Mouse (Mus musculus): ENCODE measurements around the gene Cmtm6. TPM values are rescaled to one million over a fixed set of nuclear protein-coding genes. Genes with fewer than 3 reads are reported as not detected.

Cmtm6 gene
- polyA plus RNA-seq, 1 experiment from 2014 or later: 26.0 TPM

DNA sequence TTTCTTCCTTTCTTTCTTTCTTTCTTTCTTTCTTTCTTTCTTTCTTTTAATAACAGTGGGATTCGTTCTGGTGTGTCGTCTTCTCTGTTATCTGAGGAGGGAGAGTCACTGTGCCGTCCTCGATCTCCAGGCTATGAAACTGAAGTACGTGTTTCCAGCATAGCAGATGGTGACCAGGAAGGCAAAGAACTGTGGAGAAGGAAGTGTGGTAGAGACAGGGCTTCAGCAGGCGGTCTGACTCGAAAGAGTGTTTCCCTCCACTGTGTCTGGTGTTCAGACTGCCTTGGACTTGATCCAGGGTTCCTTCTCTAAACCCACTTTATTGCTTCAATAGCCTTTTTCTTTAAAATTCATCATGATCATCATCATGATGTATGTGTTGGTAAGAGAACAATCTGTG is 58.6 kb downstream of the Cmtm6 start:
- Histone ChIP-seq H3K4me2 (no peak overlapping the region), H3K9ac (no peak overlapping the region), H3K27ac (no peak overlapping the region), H3K4me1 (peaks cover 20% of the 10 kb centered on the region), H3K27me3 (replicated peaks) (peaks cover 4% of the 10 kb centered on the region; the same call in 1 of the 2 replicates), H3K36me3 (no peaks in the 10 kb centered on the region), H3K4me3 (no peak overlapping the region), H3K9me3 (replicated peaks) (no peaks in the 10 kb centered on the region)
- WGBS (ENCODE audit: insufficient replicate concordance): 29% methylated on average over 7 of the region's 7 CpGs
- ATAC-seq: no peak

DNA sequence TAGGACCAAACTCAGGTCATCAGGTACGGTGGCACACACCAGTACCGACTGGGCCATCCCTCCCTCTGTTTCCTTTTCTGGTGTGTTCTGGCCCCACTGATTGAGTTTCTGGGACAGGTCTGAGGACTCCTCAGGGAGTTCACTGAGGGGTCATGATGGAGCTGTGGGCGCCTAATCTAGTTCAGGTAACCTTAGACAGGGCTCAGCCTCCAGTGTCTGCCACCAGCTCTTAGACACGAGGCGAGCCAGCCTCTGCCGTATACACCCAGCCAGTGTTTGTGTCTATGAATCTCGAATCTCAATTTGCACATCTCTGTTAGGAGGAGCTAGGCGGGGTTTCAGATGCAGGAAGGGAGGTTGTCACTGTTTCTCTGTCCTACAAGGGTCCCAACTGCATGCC is 59.1 kb downstream of the Cmtm6 start:
- H3K9me3 ChIP-seq (replicated peaks): no peaks in the 10 kb centered on the region
- H3K36me3 ChIP-seq: no peaks in the 10 kb centered on the region
- H3K9ac ChIP-seq: no peak overlapping the region
- no peak overlapping the region for H3K4me3 ChIP-seq
- no peak for ATAC-seq
- H3K27me3 ChIP-seq (replicated peaks): peaks cover 4% of the 10 kb centered on the region; the same call in 1 of the 2 replicates
- 63% methylated on average over 8 of the region's 8 CpGs for WGBS (ENCODE audit: insufficient replicate concordance)
- no peak overlapping the region for H3K27ac ChIP-seq
- peaks cover 20% of the 10 kb centered on the region for H3K4me1 ChIP-seq
- no peak overlapping the region for H3K4me2 ChIP-seq

DNA sequence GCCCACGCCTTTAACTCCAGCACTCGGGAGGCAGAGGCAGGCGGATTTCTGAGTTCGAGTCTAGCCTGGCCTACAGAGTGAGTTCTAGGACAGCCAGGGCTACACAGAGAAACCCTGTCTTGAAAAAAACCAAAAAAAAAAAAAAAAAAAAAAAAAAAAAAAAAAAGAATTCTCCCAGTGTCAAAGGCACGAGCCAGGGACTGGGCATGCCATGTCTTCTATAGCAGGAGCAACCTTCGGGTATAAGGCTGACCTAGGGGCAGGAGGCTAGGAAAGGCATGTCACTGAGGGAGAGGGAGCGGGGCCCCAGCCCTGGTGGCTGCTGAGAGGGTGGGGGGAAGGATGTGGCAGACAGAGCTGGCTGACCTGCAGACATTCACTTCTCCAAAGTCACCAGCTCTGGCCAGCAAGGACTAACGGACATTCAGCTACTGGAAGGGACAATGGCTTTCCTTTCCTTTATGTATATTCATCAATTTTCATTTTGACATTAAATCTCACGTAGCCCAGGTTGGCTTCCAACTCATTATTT is 62.9 kb downstream of the Cmtm6 start:
- Histone ChIP-seq H3K4me1 (peaks cover 4% of the 10 kb centered on the region), H3K27me3 (replicated peaks) (peaks cover 4% of the 10 kb centered on the region; the same call in 1 of the 2 replicates), H3K9me3 (replicated peaks) (no peaks in the 10 kb centered on the region), H3K27ac (no peak overlapping the region), H3K4me3 (no peak overlapping the region), H3K36me3 (no peaks in the 10 kb centered on the region), H3K4me2 (no peak overlapping the region), H3K9ac (no peak overlapping the region)
- no peak for ATAC-seq
- 47% methylated on average over 9 of the region's 9 CpGs for WGBS (ENCODE audit: insufficient replicate concordance)

DNA sequence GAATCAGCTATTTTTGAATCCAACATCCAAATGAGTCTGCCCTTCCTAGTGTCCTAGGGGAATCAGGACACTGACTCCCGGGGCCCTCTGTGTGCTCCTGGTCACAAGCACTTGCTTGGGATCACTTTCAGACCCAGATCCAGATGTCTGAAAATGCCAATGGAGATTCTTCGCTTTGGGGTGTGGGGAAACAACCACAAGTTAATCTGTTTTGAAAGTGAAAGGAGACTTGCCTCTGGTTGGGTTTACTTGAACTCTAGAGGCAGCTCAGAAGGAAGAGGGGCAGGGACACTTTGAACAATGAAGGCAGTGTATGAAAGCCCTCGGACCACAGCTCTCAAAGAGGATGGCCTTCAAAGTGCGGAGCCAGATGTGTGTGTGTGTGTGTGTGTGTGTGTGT is 63.6 kb downstream of the Cmtm6 start:
- Histone ChIP-seq H3K9me3 (replicated peaks) (no peaks in the 10 kb centered on the region), H3K4me2 (no peak overlapping the region), H3K36me3 (no peaks in the 10 kb centered on the region), H3K9ac (no peak overlapping the region), H3K4me3 (no peak overlapping the region), H3K27me3 (replicated peaks) (peaks cover 4% of the 10 kb centered on the region; the same call in 1 of the 2 replicates), H3K4me1 (no peaks in the 10 kb centered on the region), H3K27ac (no peak overlapping the region)
- WGBS (ENCODE audit: insufficient replicate concordance): 61% methylated on average over 4 of the region's 4 CpGs
- ATAC-seq: no peak

DNA sequence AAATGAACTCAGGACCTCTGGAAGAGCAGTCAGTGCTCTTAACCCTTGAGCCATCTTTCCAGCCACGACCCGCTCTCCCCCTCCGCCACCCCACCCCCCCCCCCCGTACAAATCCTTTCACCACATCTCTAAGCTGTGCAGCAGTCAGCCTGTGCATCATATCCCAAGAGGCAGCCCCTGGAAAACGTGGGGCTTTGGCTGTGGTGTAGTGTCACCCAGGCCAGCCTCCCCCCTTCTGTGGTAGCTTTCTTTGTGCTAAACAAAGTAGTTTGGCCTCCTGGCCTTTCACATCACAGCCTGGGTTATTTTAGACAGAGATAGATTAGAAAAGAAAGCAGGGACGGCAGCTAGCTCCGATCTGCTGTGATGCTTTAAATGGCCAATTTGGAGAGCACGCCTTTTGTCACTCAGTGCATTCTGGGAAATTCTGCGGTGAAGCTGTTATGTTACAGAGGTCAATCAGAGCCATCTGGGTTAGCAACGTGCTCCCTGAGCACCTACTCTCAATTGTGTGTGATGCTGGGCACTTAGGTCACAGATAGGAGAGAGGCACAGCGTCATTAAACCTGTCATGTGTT is 65.6 kb downstream of the Cmtm6 start:
- Histone ChIP-seq H3K27ac (no peak overlapping the region), H3K4me2 (no peak overlapping the region), H3K36me3 (no peaks in the 10 kb centered on the region), H3K9me3 (replicated peaks) (no peaks in the 10 kb centered on the region), H3K27me3 (replicated peaks) (0 out of 2 replicates have a peak, but pooled peaks cover 3% of the 10 kb centered on the region), H3K9ac (no peak overlapping the region), H3K4me1 (no peaks in the 10 kb centered on the region), H3K4me3 (no peak overlapping the region)
- no peak for ATAC-seq
- WGBS (ENCODE audit: insufficient replicate concordance): 46% methylated on average over 11 of the region's 11 CpGs

DNA sequence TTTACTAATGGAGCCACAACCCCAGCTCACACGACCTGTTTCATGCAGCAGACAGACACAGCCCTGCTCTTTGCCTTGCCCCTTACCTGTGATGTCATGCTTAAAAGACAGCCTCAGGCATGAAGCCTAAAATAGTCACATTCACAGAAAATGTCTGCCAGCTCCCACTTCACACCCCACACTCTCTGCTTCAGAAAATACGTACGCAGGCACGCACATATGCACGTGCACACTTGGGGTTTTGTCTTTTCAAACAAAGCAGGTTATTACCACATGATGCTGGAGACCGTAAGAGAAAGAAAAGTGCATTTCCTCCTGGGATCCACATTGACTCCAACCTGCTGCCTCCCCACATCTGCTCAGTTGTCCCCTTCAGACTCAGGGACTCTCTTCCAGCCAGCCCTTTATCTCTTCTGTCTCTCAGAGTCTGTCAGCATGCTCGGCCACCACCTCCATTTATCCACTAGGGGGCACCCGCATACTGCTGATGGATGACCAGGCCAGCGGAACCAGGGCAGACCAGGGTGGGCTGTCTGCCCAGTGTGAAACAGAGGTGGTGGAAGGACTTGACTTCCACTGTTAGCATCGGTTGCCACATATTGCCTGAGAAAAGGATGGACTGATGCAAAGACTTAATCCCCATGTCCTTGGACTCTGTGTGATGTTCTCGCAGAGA is 66.6 kb downstream of the Cmtm6 start:
- H3K4me1 ChIP-seq: no peaks in the 10 kb centered on the region
- no peak overlapping the region for H3K9ac ChIP-seq
- 55% methylated on average over 11 of the region's 11 CpGs for WGBS (ENCODE audit: insufficient replicate concordance)
- H3K27ac ChIP-seq: no peak overlapping the region
- H3K9me3 ChIP-seq (replicated peaks): no peaks in the 10 kb centered on the region
- peak; percentile 51; the same call in 1 of the 2 replicates for ATAC-seq
- 0 out of 2 replicates have a peak, but pooled peaks cover 3% of the 10 kb centered on the region for H3K27me3 ChIP-seq (replicated peaks)
- H3K4me2 ChIP-seq: no peak overlapping the region
- H3K36me3 ChIP-seq: no peaks in the 10 kb centered on the region
- no peak overlapping the region for H3K4me3 ChIP-seq

DNA sequence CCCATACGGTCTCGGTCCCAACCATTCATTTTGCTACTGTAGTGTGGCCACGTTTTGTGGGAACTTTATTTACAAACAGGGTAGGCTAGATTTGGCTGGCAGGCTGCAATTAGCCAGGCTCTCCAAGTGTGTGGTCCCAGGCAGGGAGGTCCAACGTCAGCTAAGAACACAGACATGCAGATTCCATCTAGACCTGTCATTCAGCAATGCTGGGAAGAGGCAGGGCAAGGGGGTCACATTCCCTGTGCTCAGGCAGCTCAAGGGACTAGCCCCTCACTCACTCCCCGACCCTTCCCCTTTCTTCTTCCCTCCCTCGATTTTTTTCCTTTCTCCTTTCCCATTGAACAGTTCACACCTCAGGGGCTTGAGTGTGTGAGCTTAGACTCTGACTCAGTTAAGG is 67.9 kb downstream of the Cmtm6 start:
- 0 out of 2 replicates have a peak, but pooled peaks cover 3% of the 10 kb centered on the region for H3K27me3 ChIP-seq (replicated peaks)
- WGBS (ENCODE audit: insufficient replicate concordance): 47% methylated on average over 6 of the region's 6 CpGs
- no peak overlapping the region for H3K9ac ChIP-seq
- ATAC-seq: no peak
- no peak overlapping the region for H3K4me2 ChIP-seq
- H3K9me3 ChIP-seq (replicated peaks): no peaks in the 10 kb centered on the region
- H3K36me3 ChIP-seq: no peaks in the 10 kb centered on the region
- no peak overlapping the region for H3K27ac ChIP-seq
- no peaks in the 10 kb centered on the region for H3K4me1 ChIP-seq
- no peak overlapping the region for H3K4me3 ChIP-seq

Other genes starting within 250 kb of the Cmtm6 start
- not detected in 2 replicates for gene Ccr4, start 226.2 kb upstream of the Cmtm6 start, polyA plus RNA-seq (2016; fragmentation: Nextera tagmentation; extraction: Ambion mirVana)
- gene C130032M10Rik, start 215.4 kb upstream of the Cmtm6 start, polyA plus RNA-seq (2016; fragmentation: Nextera tagmentation; extraction: Ambion mirVana): 0.18 and 0.22 TPM in 2 replicates
- gene Trim71, start 166.7 kb upstream of the Cmtm6 start, polyA plus RNA-seq (2016; fragmentation: Nextera tagmentation; extraction: Ambion mirVana): 1.7 and 2.0 TPM in 2 replicates
- 35.8 and 38.9 TPM in 2 replicates for gene Cnot10, start 90.9 kb upstream of the Cmtm6 start, polyA plus RNA-seq (2016; fragmentation: Nextera tagmentation; extraction: Ambion mirVana)
- gene Dync1li1, start 42.3 kb upstream of the Cmtm6 start, polyA plus RNA-seq (2016; fragmentation: Nextera tagmentation; extraction: Ambion mirVana): 37.7 and 41.3 TPM in 2 replicates
- gene Cmtm7, start 50.7 kb downstream of the Cmtm6 start, polyA plus RNA-seq (2016; fragmentation: Nextera tagmentation; extraction: Ambion mirVana): 69.9 and 70.4 TPM in 2 replicates
- 17.9 and 18.2 TPM in 2 replicates for gene Cmtm8, start 113.0 kb downstream of the Cmtm6 start, polyA plus RNA-seq (2016; fragmentation: Nextera tagmentation; extraction: Ambion mirVana)
- 10.5 and 10.9 TPM in 2 replicates for gene Gpd1l, start 202.9 kb downstream of the Cmtm6 start, polyA plus RNA-seq (2016; fragmentation: Nextera tagmentation; extraction: Ambion mirVana)
- gene Osbpl10, start 247.5 kb downstream of the Cmtm6 start, polyA plus RNA-seq (2016; fragmentation: Nextera tagmentation; extraction: Ambion mirVana): 0.55 and 0.63 TPM in 2 replicates

Measured in liver, embryonic 12.5 days (tissue).